Mouse (Mus musculus): ENCODE measurements at regions not wholly inside any gene's neighbourhood (a gene's known extent, or its start where the extent isn't known, plus 50 kb on each side); places are given as distances from the start of the nearest gene placed in this dataset.

GRCm38 (mm10) chr12:65671673-65672072, 446.4 kb downstream of the Wdr20rt start:
- no peak overlapping the region for H3K9ac ChIP-seq (replicated peaks)
- no peak overlapping the region for H3K27ac ChIP-seq (replicated peaks)
- ATAC-seq (replicated peaks): no peak
- no peaks in the 10 kb centered on the region for H3K36me3 ChIP-seq
- 26% methylated on average over 1 of the region's 1 CpGs for WGBS
- no peak overlapping the region for H3K4me3 ChIP-seq
- H3K9me3 ChIP-seq: no peaks in the 10 kb centered on the region
- no peaks in the 10 kb centered on the region for H3K27me3 ChIP-seq
- H3K4me2 ChIP-seq (replicated peaks): no peak overlapping the region
- H3K4me1 ChIP-seq: no peaks in the 10 kb centered on the region

GRCm38 (mm10) chr12:65673193-65673592, 447.9 kb downstream of the Wdr20rt start:
- no peak overlapping the region for H3K4me3 ChIP-seq
- no peaks in the 10 kb centered on the region for H3K36me3 ChIP-seq
- peak; percentile 48; the same call in 1 of the 2 replicates for ATAC-seq (replicated peaks)
- no peaks in the 10 kb centered on the region for H3K27me3 ChIP-seq
- H3K9me3 ChIP-seq: no peaks in the 10 kb centered on the region
- H3K4me1 ChIP-seq: no peaks in the 10 kb centered on the region
- H3K9ac ChIP-seq (replicated peaks): no peak overlapping the region
- H3K27ac ChIP-seq (replicated peaks): no peak overlapping the region
- no peak overlapping the region for H3K4me2 ChIP-seq (replicated peaks)
- 77% methylated on average over 2 of the region's 2 CpGs for WGBS

GRCm38 (mm10) chr12:65674916-65675660, 449.8 kb downstream of the Wdr20rt start:
- Histone ChIP-seq H3K4me2 (replicated peaks) (no peak overlapping the region), H3K4me1 (no peaks in the 10 kb centered on the region), H3K4me3 (no peak overlapping the region), H3K9ac (replicated peaks) (no peak overlapping the region), H3K27me3 (no peaks in the 10 kb centered on the region), H3K36me3 (no peaks in the 10 kb centered on the region), H3K27ac (replicated peaks) (no peak overlapping the region), H3K9me3 (no peaks in the 10 kb centered on the region)
- 84% methylated on average over 1 of the region's 1 CpGs for WGBS
- ATAC-seq (replicated peaks): no peak

- 73% methylated on average over 2 of the region's 2 CpGs for WGBS
Measured at GRCm38 (mm10) chr12:65680335-65680734, 455.0 kb downstream of the Wdr20rt start.

GRCm38 (mm10) chr12:65681826-65682225, 456.5 kb downstream of the Wdr20rt start:
- H3K9ac ChIP-seq (replicated peaks): no peak overlapping the region
- no peak for ATAC-seq (replicated peaks)
- H3K36me3 ChIP-seq: no peaks in the 10 kb centered on the region
- no peaks in the 10 kb centered on the region for H3K4me1 ChIP-seq
- no peak overlapping the region for H3K27ac ChIP-seq (replicated peaks)
- no peak overlapping the region for H3K4me2 ChIP-seq (replicated peaks)
- no peaks in the 10 kb centered on the region for H3K9me3 ChIP-seq
- H3K4me3 ChIP-seq: no peak overlapping the region
- no peaks in the 10 kb centered on the region for H3K27me3 ChIP-seq
- 89% methylated on average over 6 of the region's 6 CpGs for WGBS

More at GRCm38 (mm10) chr12:65680335-65680734, 455.0 kb downstream of the Wdr20rt start:
- ATAC-seq (replicated peaks): no peak
- H3K4me2 ChIP-seq (replicated peaks): no peak overlapping the region
- H3K36me3 ChIP-seq: no peaks in the 10 kb centered on the region
- no peaks in the 10 kb centered on the region for H3K4me1 ChIP-seq
- H3K9me3 ChIP-seq: no peaks in the 10 kb centered on the region
- no peak overlapping the region for H3K9ac ChIP-seq (replicated peaks)
- H3K27ac ChIP-seq (replicated peaks): no peak overlapping the region
- H3K27me3 ChIP-seq: no peaks in the 10 kb centered on the region
- H3K4me3 ChIP-seq: no peak overlapping the region

- Histone ChIP-seq H3K9ac (replicated peaks) (no peak overlapping the region), H3K27ac (replicated peaks) (no peak overlapping the region), H3K4me1 (no peaks in the 10 kb centered on the region), H3K4me2 (replicated peaks) (no peak overlapping the region), H3K4me3 (no peak overlapping the region), H3K27me3 (no peaks in the 10 kb centered on the region), H3K36me3 (no peaks in the 10 kb centered on the region), H3K9me3 (no peaks in the 10 kb centered on the region)
- ATAC-seq (replicated peaks): no peak
- 85% methylated on average over 1 of the region's 1 CpGs for WGBS
Measured at GRCm38 (mm10) chr12:65704985-65705384, 479.7 kb downstream of the Wdr20rt start.

- Histone ChIP-seq H3K4me2 (replicated peaks) (no peak overlapping the region), H3K9me3 (no peaks in the 10 kb centered on the region), H3K36me3 (no peaks in the 10 kb centered on the region), H3K27me3 (no peaks in the 10 kb centered on the region), H3K4me1 (no peaks in the 10 kb centered on the region), H3K27ac (replicated peaks) (no peak overlapping the region), H3K4me3 (no peak overlapping the region), H3K9ac (replicated peaks) (no peak overlapping the region)
- no peak for ATAC-seq (replicated peaks)
- 13% methylated on average over 2 of the region's 2 CpGs for WGBS
Measured at GRCm38 (mm10) chr12:65712304-65712703, 487.0 kb downstream of the Wdr20rt start.
